ENCODE assay signal across 13 mouse cellular contexts in genomic region chr11:22387472-22388098, GRCm38 (mm10). TPM values are rescaled to one million over a fixed set of nuclear protein-coding genes. Genes with fewer than 3 reads are reported as not detected.
A peak's percentile ranks its signal among the peaks of the same experiment; 100 is the strongest.
DNase-seq lines count a peak whose midpoint lies in the region; ATAC-seq and TF ChIP-seq lines count a peak whose summit lies in the region.
"Had no signal": no experiment of that assay in that cellular context is flagged by ENCODE, and none has a peak within 500 bp of the region (broad histone marks: within the 10 kb centered on the region; RNA-seq: fewer than 3 reads in every experiment).

No protein-coding gene starts in this region.

- H3K9ac ChIP-seq in heart, embryonic 12.5 days: no peak overlapping the region
- no peak overlapping the region for H3K9ac ChIP-seq in lung, postnatal 0 days (replicated peaks; ENCODE audit: low read depth)
- no peak overlapping the region for H3K9ac ChIP-seq in hindbrain, embryonic 12.5 days
- H3K9ac ChIP-seq: heart, embryonic 15.5 days; midbrain, embryonic 15.5 days had no signal

- H3K36me3 ChIP-seq in heart, embryonic 12.5 days: no peaks in the 10 kb centered on the region
- H3K36me3 ChIP-seq in lung, postnatal 0 days (ENCODE audit: insufficient read depth, low read length): no peaks in the 10 kb centered on the region
- no peaks in the 10 kb centered on the region for H3K36me3 ChIP-seq in hindbrain, embryonic 12.5 days
- H3K36me3 ChIP-seq: heart, embryonic 15.5 days; midbrain, embryonic 15.5 days had no signal

- no peak for TF ChIP-seq CTCF in lung, postnatal 0 days (IDR thresholded peaks at IDR 0.05)

- no peak overlapping the region for H3K4me2 ChIP-seq in heart, embryonic 12.5 days
- H3K4me2 ChIP-seq in lung, postnatal 0 days (replicated peaks; ENCODE audit: low read depth, low read length): no peak overlapping the region
- H3K4me2 ChIP-seq in hindbrain, embryonic 12.5 days (replicated peaks): no peak overlapping the region
- H3K4me2 ChIP-seq: heart, embryonic 15.5 days; midbrain, embryonic 15.5 days had no signal

- DNase-seq in heart, adult 18-20 months: peak; percentile 64 to 70
- DNase-seq in adrenal gland, postnatal 10 days: peak; percentile 67
- peak; percentile 79 for DNase-seq in gastrocnemius, postnatal 25 days
- DNase-seq in lung, postnatal 0 days (ENCODE audit: low spot score): peak; percentile 63
- DNase-seq in cerebellum, adult 11-12 months: no peak
- DNase-seq in natural killer cell, adult 2 months (ENCODE audit: low spot score in 2 of 2): no peak
- DNase-seq: cerebellum, adult 9-11 months; kidney, adult 9 months; spleen, adult 18-20 months had no signal

- no peak overlapping the region for H3K4me3 ChIP-seq in heart, embryonic 12.5 days
- H3K4me3 ChIP-seq in lung, postnatal 0 days (ENCODE audit: low read depth, low read length): no peak overlapping the region
- no peak overlapping the region for H3K4me3 ChIP-seq in hindbrain, embryonic 12.5 days
- H3K4me3 ChIP-seq: heart, embryonic 15.5 days; midbrain, embryonic 15.5 days had no signal

- H3K27ac ChIP-seq in heart, embryonic 12.5 days (ENCODE audit: poor library complexity, severe bottlenecking): no peak overlapping the region
- H3K27ac ChIP-seq in lung, postnatal 0 days (ENCODE audit: low read length): no peak overlapping the region
- no peak overlapping the region for H3K27ac ChIP-seq in hindbrain, embryonic 12.5 days
- H3K27ac ChIP-seq: heart, embryonic 15.5 days; midbrain, embryonic 15.5 days had no signal

- ATAC-seq in heart, embryonic 12.5 days (ENCODE audit: insufficient number of reproducible peaks, low FRiP score): no peak
- no peak for ATAC-seq in lung, postnatal 0 days
- ATAC-seq in hindbrain, embryonic 12.5 days (ENCODE audit: low FRiP score): no peak
- ATAC-seq: midbrain, embryonic 15.5 days had no signal

- peak; percentile 30; the same call in 1 of the 2 replicates for TF ChIP-seq EP300 in lung, postnatal 0 days (IDR thresholded peaks at IDR 0.05)

- H3K9me3 ChIP-seq in heart, embryonic 12.5 days (replicated peaks): peaks cover 4% of the 10 kb centered on the region; the same call in 1 of the 2 replicates
- H3K9me3 ChIP-seq in lung, postnatal 0 days (ENCODE audit: low read length): no peaks in the 10 kb centered on the region
- no peaks in the 10 kb centered on the region for H3K9me3 ChIP-seq in hindbrain, embryonic 12.5 days (replicated peaks)
- H3K9me3 ChIP-seq: heart, embryonic 15.5 days; midbrain, embryonic 15.5 days had no signal

- H3K4me1 ChIP-seq in heart, embryonic 12.5 days (replicated peaks): no peaks in the 10 kb centered on the region
- H3K4me1 ChIP-seq in lung, postnatal 0 days (ENCODE audit: insufficient read depth, low read depth, low read length): no peaks in the 10 kb centered on the region
- no peaks in the 10 kb centered on the region for H3K4me1 ChIP-seq in hindbrain, embryonic 12.5 days
- H3K4me1 ChIP-seq: heart, embryonic 15.5 days; midbrain, embryonic 15.5 days had no signal

- H3K27me3 ChIP-seq in heart, embryonic 12.5 days (replicated peaks): no peaks in the 10 kb centered on the region
- no peaks in the 10 kb centered on the region for H3K27me3 ChIP-seq in lung, postnatal 0 days (replicated peaks; ENCODE audit: insufficient read depth, low read length)
- H3K27me3 ChIP-seq in hindbrain, embryonic 12.5 days: no peaks in the 10 kb centered on the region
- H3K27me3 ChIP-seq: heart, embryonic 15.5 days; midbrain, embryonic 15.5 days had no signal

- 63% methylated on average over 6 of the region's 6 CpGs for WGBS in heart, embryonic 12.5 days
- 39% methylated on average over 6 of the region's 6 CpGs for WGBS in lung, postnatal 0 days
- 85% methylated on average over 6 of the region's 6 CpGs for WGBS in hindbrain, embryonic 12.5 days

RNA-seq across cellular contexts. Expression of gene Ehbp1, which starts 45.5 kb away (rescaled TPM):
- total RNA-seq in heart, adult 18-20 months (2021): 100 to 1,000 TPM; 108 to 116 TPM
- 21.4 and 24.3 TPM in 2 replicates for polyA plus RNA-seq in heart, embryonic 12.5 days (2016; fragmentation: Nextera tagmentation; extraction: Ambion mirVana)
- total RNA-seq in adrenal gland, postnatal 10 days (2021): 10 to 100 TPM; 22.0 to 26.8 TPM
- total RNA-seq in gastrocnemius, postnatal 25 days (2021): 10 to 100 TPM; 11.0 to 14.3 TPM
- polyA plus RNA-seq in lung, postnatal 0 days (2015; fragmentation: Nextera tagmentation; extraction: Ambion mirVana): 5.1 and 6.1 TPM in 2 replicates
- polyA plus RNA-seq in hindbrain, embryonic 12.5 days (2016; fragmentation: Nextera tagmentation; extraction: Ambion mirVana): 19.6 and 20.4 TPM in 2 replicates

Comparison
In these comparisons a context has a peak if more than half of its experiments do, and no peak if none do; other contexts are left out.
1. DNase-seq: peak in heart, adult 18-20 months (2 of 2), adrenal gland, postnatal 10 days (single experiment), gastrocnemius, postnatal 25 days (single experiment) and lung, postnatal 0 days (single experiment); none in cerebellum, adult 11-12 months (single experiment) and natural killer cell, adult 2 months (0 of 2).